8 mouse cellular contexts compared by ENCODE assay signal in the genomic region with DNA sequence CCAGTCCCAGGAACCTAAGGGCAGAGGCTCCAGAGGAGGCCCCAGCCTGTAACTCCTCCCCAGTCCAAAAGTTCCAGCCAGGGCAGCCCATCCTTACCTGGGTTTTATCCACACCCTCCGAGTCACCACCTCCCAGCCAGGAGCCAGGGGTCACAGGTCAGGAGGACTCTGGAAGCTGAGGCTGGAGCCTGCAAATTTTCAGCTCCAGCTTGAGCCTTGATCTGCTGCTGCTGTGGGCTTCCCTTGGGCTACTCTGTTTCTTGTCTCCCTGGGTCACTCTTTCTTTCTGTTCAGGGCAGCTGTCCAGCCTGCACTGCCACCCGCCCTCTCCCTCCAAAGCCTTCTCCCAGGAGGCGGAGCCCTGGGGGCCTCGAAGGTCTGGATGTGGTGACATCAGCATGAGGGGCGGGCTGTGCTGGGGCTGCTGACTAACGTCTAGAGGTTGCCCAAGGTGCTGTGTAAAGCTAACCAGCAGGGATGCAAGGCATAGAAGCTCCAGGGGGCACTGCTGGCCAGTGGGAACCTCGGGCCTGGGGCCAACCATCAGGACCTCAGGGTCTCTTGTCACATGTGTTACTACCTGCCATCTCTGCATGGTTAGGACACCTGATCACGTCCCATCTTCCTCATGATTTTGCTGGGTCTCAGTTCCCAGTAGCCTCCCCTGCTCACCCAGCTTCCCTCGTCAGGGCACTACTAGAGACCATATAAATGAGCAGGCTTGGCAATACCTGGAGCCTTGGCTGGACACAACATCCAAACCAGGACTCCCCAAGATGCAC. TPM values are rescaled to one million over a fixed set of nuclear protein-coding genes. Genes with fewer than 3 reads are reported as not detected.
DNase-seq lines count a peak whose midpoint lies in the region; ATAC-seq and TF ChIP-seq lines count a peak whose summit lies in the region.

A gene (minus strand): TSS at position 346 of the 782 bp plus-strand sequence.

- H3K36me3 ChIP-seq in heart, embryonic 13.5 days, result no peaks in the 10 kb centered on the region
- no peaks in the 10 kb centered on the region for H3K36me3 ChIP-seq in midbrain, embryonic 10.5 days

- H3K4me3 ChIP-seq in bone marrow, adult 2 months (replicated peaks; ENCODE audit: control insufficient read depth, low read depth, low read length), result peak within 1 kb of the TSS; percentile 24
- H3K4me3 ChIP-seq in heart, embryonic 13.5 days, result peak within 1 kb of the TSS; percentile 35
- H3K4me3 ChIP-seq in midbrain, embryonic 10.5 days, result peak within 1 kb of the TSS; percentile 33

- no peak for TF ChIP-seq POLR2A in bone marrow, adult 2 months (IDR thresholded peaks at IDR 0.05; ENCODE audit: borderline replicate concordance, control insufficient read depth, low read depth, low read length)

- no peaks in the 10 kb centered on the region for H3K9me3 ChIP-seq in heart, embryonic 13.5 days
- H3K9me3 ChIP-seq in midbrain, embryonic 10.5 days (replicated peaks), result no peaks in the 10 kb centered on the region

- WGBS in bone marrow, adult 2 months, result 55% methylated on average over 9 of the region's 9 CpGs
- 26% methylated on average over 9 of the region's 9 CpGs for WGBS in heart, embryonic 13.5 days
- WGBS in midbrain, embryonic 10.5 days, result 24% methylated on average over 9 of the region's 9 CpGs

- no peaks in the 10 kb centered on the region; the same call in 1 of the 2 replicates for H3K4me1 ChIP-seq in bone marrow, adult 2 months (ENCODE audit: control insufficient read depth, insufficient read depth, low read length)
- H3K4me1 ChIP-seq in heart, embryonic 13.5 days, result peaks cover 25% of the 10 kb centered on the region
- H3K4me1 ChIP-seq in midbrain, embryonic 10.5 days, result peaks cover 25% of the 10 kb centered on the region

- TF ChIP-seq CTCF in bone marrow, adult 2 months (IDR thresholded peaks at IDR 0.05; ENCODE audit: control insufficient read depth, insufficient read depth, low read length), result no peak

- peak within 1 kb of the TSS; percentile 68 for H3K9ac ChIP-seq in heart, embryonic 13.5 days

- H3K4me2 ChIP-seq in heart, embryonic 13.5 days, result peak within 1 kb of the TSS; percentile 64

- ATAC-seq in heart, embryonic 13.5 days (ENCODE audit: extremely low read depth, insufficient number of reproducible peaks, low FRiP score, low TSS enrichment), result no peak

- DNase-seq in left cerebral cortex, postnatal 14 days (ENCODE audit: low spot score in 2 of 2), result no peak
- no peak for DNase-seq in left cerebral cortex, adult 9 months (ENCODE audit: low spot score in 2 of 2)
- peak; percentile 78 for DNase-seq in kidney, postnatal 14 days
- peak; percentile 42 for DNase-seq in midbrain, embryonic 10.5 days (ENCODE audit: low spot score)
- no peak for DNase-seq in right cerebral cortex, postnatal 36 days (ENCODE audit: low spot score in 2 of 2)
- no peak for DNase-seq in thymus, postnatal 14 days

- peaks cover 12% of the 10 kb centered on the region; the same call in 1 of the 2 replicates for H3K27me3 ChIP-seq in heart, embryonic 13.5 days (replicated peaks)
- no peaks in the 10 kb centered on the region; the same call in 1 of the 2 replicates for H3K27me3 ChIP-seq in midbrain, embryonic 10.5 days (ENCODE audit: low read depth, poor library complexity, severe bottlenecking)

- intact Hi-C loops in left cerebral cortex, postnatal 14 days (cut with DNase I), result loop anchor here (5.0 kb wide), 2 partner anchors 47 to 372 kb away; no protein-coding TSS in a partner anchor

- no peak within 1 kb of the TSS for H3K27ac ChIP-seq in bone marrow, adult 2 months (ENCODE audit: control insufficient read depth, insufficient read depth, low read depth, low read length, poor library complexity)
- H3K27ac ChIP-seq in heart, embryonic 13.5 days (replicated peaks), result no peak within 1 kb of the TSS
- H3K27ac ChIP-seq in midbrain, embryonic 10.5 days (replicated peaks), result peak within 1 kb of the TSS; percentile 68

RNA-seq across cellular contexts. Expression of the gene that starts here (rescaled TPM):
- 10 to 100 TPM; 12.4 to 13.7 TPM for total RNA-seq in left cerebral cortex, postnatal 14 days (2021)
- polyA plus RNA-seq in bone marrow, adult 2 months (2011; ENCODE audit: insufficient read depth, insufficient read length, low replicate concordance, missing spikeins), result 19.5 and 27.0 TPM in 2 replicates
- 8.6 and 8.7 TPM in 2 replicates for polyA plus RNA-seq in heart, embryonic 13.5 days (2015; fragmentation: Nextera tagmentation; extraction: Ambion mirVana)
- 17.7 and 19.2 TPM in 2 replicates for polyA plus RNA-seq in midbrain, embryonic 10.5 days (2016; fragmentation: Nextera tagmentation; extraction: Ambion mirVana)

Comparison
In these comparisons a context has a peak if more than half of its experiments do, and no peak if none do; other contexts are left out.
1. DNase-seq: peak in kidney, postnatal 14 days (single experiment) and midbrain, embryonic 10.5 days (single experiment); none in left cerebral cortex, postnatal 14 days (0 of 2), left cerebral cortex, adult 9 months (0 of 2), right cerebral cortex, postnatal 36 days (0 of 2) and thymus, postnatal 14 days (single experiment).
2. Peak in every context shown above with its lines, with median percentiles within 50 percentile points of each other: H3K4me3 ChIP-seq.